Mouse (Mus musculus) C2C12 (cell line): ENCODE measurements at regions not wholly inside any gene's neighbourhood (a gene's known extent, or its start where the extent isn't known, plus 50 kb on each side); places are given as distances from the start of the nearest gene placed in this dataset.

ENCODE experiments used
- CEBPB ChIP-seq: IDR thresholded peaks from one replicate; pipeline ENCODE4 v1.6.1; 2011; ENCODE audit warnings: low read depth, mild to moderate bottlenecking, control low read depth, moderate library complexity
- CTCF ChIP-seq: IDR thresholded peaks from one replicate; pipeline ENCODE4 v1.5.1; 2011; ENCODE audit not compliant: control insufficient read depth, insufficient read depth, insufficient read length
- MYOG ChIP-seq: IDR thresholded peaks from one replicate; pipeline ENCODE4 v1.6.1; 2011; ENCODE audit not compliant: control insufficient read depth, insufficient read length; ENCODE audit errors: extremely low read depth
- USF1 ChIP-seq: IDR thresholded peaks from one replicate; pipeline ENCODE4 v1.6.1; 2011; ENCODE audit warnings: low read depth, mild to moderate bottlenecking, control low read depth, moderate library complexity

GRCm38 (mm10) chr13:31154066-31154465, 180.1 kb downstream of the Gm5447 start:
- TF ChIP-seq USF1 (no peak), CTCF (no peak), CEBPB (no peak), MYOG (no peak)
